Mouse (Mus musculus) forebrain, embryonic 15.5 days (tissue): ENCODE data around the gene Sult2b1. TPM values are rescaled to one million over a fixed set of nuclear protein-coding genes. Genes with fewer than 3 reads are reported as not detected.

Experiments
- ATAC-seq: fragments of 200-750 bp; cut with Nextera tagmentation; replicated peaks from 2 replicates; pipeline ENCODE4 v1.8.0; 2017; ENCODE audit warnings: mild to moderate bottlenecking, moderate TSS enrichment, moderate library complexity
- H3K27ac ChIP-seq: fragments of 300-500 bp; sonication (generic); replicated peaks from 2 replicates; pipeline ENCODE4 v1.5.1; 2015; ENCODE audit warnings: mild to moderate bottlenecking, inconsistent platforms
- H3K27me3 ChIP-seq: fragments of 300-500 bp; sonication (generic); 2 replicates; pipeline ENCODE4 v1.6.1; 2015; ENCODE audit warnings: inconsistent platforms
- H3K36me3 ChIP-seq: fragments of 300-500 bp; sonication (generic); 2 replicates; pipeline ENCODE4 v1.6.1; 2015; ENCODE audit warnings: mild to moderate bottlenecking, inconsistent platforms
- H3K4me1 ChIP-seq: fragments of 300-500 bp; sonication (generic); 2 replicates; pipeline ENCODE4 v1.6.1; 2015; ENCODE audit warnings: inconsistent platforms
- H3K4me2 ChIP-seq: fragments of 300-500 bp; sonication (generic); replicated peaks from 2 replicates; pipeline ENCODE4 v1.6.1; 2015; ENCODE audit warnings: mild to moderate bottlenecking, inconsistent platforms
- H3K4me3 ChIP-seq: fragments of 300-500 bp; sonication (generic); 2 replicates; pipeline ENCODE4 v1.5.1; 2015; ENCODE audit warnings: mild to moderate bottlenecking, inconsistent platforms
- H3K9ac ChIP-seq: fragments of 300-500 bp; sonication (generic); replicated peaks from 2 replicates; pipeline ENCODE4 v1.6.1; 2015; ENCODE audit warnings: mild to moderate bottlenecking, inconsistent platforms
- H3K9me3 ChIP-seq: fragments of 300-500 bp; sonication (generic); 2 replicates; pipeline ENCODE4 v1.6.1; 2016; ENCODE audit warnings: inconsistent platforms
- WGBS: fragments of 180-500 bp; shearing (Covaris S2); methylation state at CpG from one replicate; pipeline ENCODE4 v1.1.7; 2015; ENCODE audit warnings: mixed read lengths; 5-methylcytosine and 5-hydroxymethylcytosine counted together
- polyA plus RNA-seq: library from polyadenylated mRNA; unstranded; fragments of >200 nt; fragmentation: Nextera tagmentation; extraction: Ambion mirVana; gene quantifications from 2 replicates; pipeline ENCODE4 v1.2.1, GENCODE M21; 2015

Sult2b1 gene
- polyA plus RNA-seq: 6.0 and 7.6 TPM in 2 replicates

GRCm38 (mm10) chr7:45784524-45785372, at the start of gene Sult2b1:
Gene Sult2b1 (minus strand): TSS chr7:45784669.
- ATAC-seq: peak; percentile 64
- WGBS: 15% methylated on average over 20 of the region's 20 CpGs
- peak within 1 kb of the TSS; percentile 61 for H3K4me3 ChIP-seq

GRCm38 (mm10) chr7:45833924-45834323, 49.5 kb upstream of the Sult2b1 start:
- Histone ChIP-seq H3K9ac (0 out of 2 replicates have a peak overlapping the region, but pooled peaks have one; percentile 4), H3K27ac (no peak overlapping the region), H3K4me2 (peak overlapping the region; percentile 34), H3K4me3 (peak overlapping the region; percentile 34), H3K9me3 (no peaks in the 10 kb centered on the region), H3K4me1 (peaks cover 31% of the 10 kb centered on the region), H3K36me3 (peaks cover 5% of the 10 kb centered on the region; the same call in 1 of the 2 replicates), H3K27me3 (peaks cover 56% of the 10 kb centered on the region)
- WGBS: 6% methylated on average over 18 of the region's 31 CpGs
- ATAC-seq: no peak

More at GRCm38 (mm10) chr7:45784524-45785372, at the start of gene Sult2b1:
- Histone ChIP-seq H3K27me3 (no peaks in the 10 kb centered on the region), H3K4me1 (peaks cover 37% of the 10 kb centered on the region), H3K4me2 (peak within 1 kb of the TSS; percentile 87), H3K9me3 (no peaks in the 10 kb centered on the region), H3K36me3 (peaks cover 22% of the 10 kb centered on the region), H3K9ac (peak within 1 kb of the TSS; percentile 95), H3K27ac (peak within 1 kb of the TSS; percentile 99)

- Histone ChIP-seq H3K9me3 (no peaks in the 10 kb centered on the region), H3K4me2 (peak overlapping the region; percentile 34), H3K4me3 (peak overlapping the region; percentile 34), H3K9ac (peak overlapping the region; percentile 4; the same call in 1 of the 2 replicates), H3K4me1 (peaks cover 31% of the 10 kb centered on the region), H3K27ac (no peak overlapping the region), H3K36me3 (peaks cover 11% of the 10 kb centered on the region), H3K27me3 (peaks cover 56% of the 10 kb centered on the region)
- under 1% methylated on average over 67 of the region's 86 CpGs for WGBS
- ATAC-seq: no peak
Measured at GRCm38 (mm10) chr7:45833148-45833790, 48.8 kb upstream of the Sult2b1 start.

GRCm38 (mm10) chr7:45832428-45832827, 48.0 kb upstream of the Sult2b1 start:
- Histone ChIP-seq H3K36me3 (peaks cover 18% of the 10 kb centered on the region), H3K27me3 (peaks cover 56% of the 10 kb centered on the region), H3K9me3 (no peaks in the 10 kb centered on the region), H3K27ac (no peak overlapping the region), H3K4me1 (peaks cover 31% of the 10 kb centered on the region), H3K4me2 (peak overlapping the region; percentile 34), H3K4me3 (peak overlapping the region; percentile 34), H3K9ac (no peak overlapping the region)
- ATAC-seq: no peak
- WGBS: 8% methylated on average over 30 of the region's 30 CpGs

GRCm38 (mm10) chr7:45831128-45831525, 46.7 kb upstream of the Sult2b1 start:
- H3K27me3 ChIP-seq: peaks cover 47% of the 10 kb centered on the region
- no peaks in the 10 kb centered on the region for H3K9me3 ChIP-seq
- 20% methylated on average over 5 of the region's 5 CpGs for WGBS
- peak overlapping the region; percentile 90 for H3K4me2 ChIP-seq
- H3K4me1 ChIP-seq: peaks cover 31% of the 10 kb centered on the region
- H3K36me3 ChIP-seq: peaks cover 30% of the 10 kb centered on the region
- peak overlapping the region; percentile 95 for H3K4me3 ChIP-seq
- ATAC-seq: no peak; the same call in 1 of the 2 replicates
- H3K9ac ChIP-seq: peak overlapping the region; percentile 58
- peak overlapping the region; percentile 91; the same call in 1 of the 2 replicates for H3K27ac ChIP-seq

- peak; percentile 89 for ATAC-seq
- Histone ChIP-seq H3K27me3 (peaks cover 44% of the 10 kb centered on the region), H3K9ac (peak within 1 kb of the TSS; percentile 58), H3K4me2 (peak within 1 kb of the TSS; percentile 90), H3K9me3 (no peaks in the 10 kb centered on the region), H3K36me3 (peaks cover 36% of the 10 kb centered on the region), H3K27ac (peak within 1 kb of the TSS; percentile 91), H3K4me3 (peak within 1 kb of the TSS; percentile 95), H3K4me1 (peaks cover 31% of the 10 kb centered on the region)
- WGBS: under 1% methylated on average over 35 of the region's 35 CpGs
Measured at GRCm38 (mm10) chr7:45830427-45831127, 46.1 kb upstream of the Sult2b1 start, which contains the start of gene Grwd1. Gene Grwd1 (minus strand): TSS chr7:45830944.

- Histone ChIP-seq H3K9me3 (no peaks in the 10 kb centered on the region), H3K36me3 (peaks cover 52% of the 10 kb centered on the region), H3K27ac (no peak overlapping the region), H3K4me2 (no peak overlapping the region), H3K9ac (no peak overlapping the region), H3K4me3 (no peak overlapping the region), H3K27me3 (peaks cover 5% of the 10 kb centered on the region; the same call in 1 of the 2 replicates), H3K4me1 (peaks cover 14% of the 10 kb centered on the region)
- ATAC-seq: no peak
- WGBS: 93% methylated on average over 7 of the region's 7 CpGs
Measured at GRCm38 (mm10) chr7:45826631-45827030, 42.2 kb upstream of the Sult2b1 start.

GRCm38 (mm10) chr7:45824598-45824997, 40.1 kb upstream of the Sult2b1 start, which contains the start of gene Kcnj14:
Gene Kcnj14 (minus strand): TSS chr7:45824782.
- Histone ChIP-seq H3K9me3 (no peaks in the 10 kb centered on the region), H3K9ac (no peak within 1 kb of the TSS), H3K4me3 (no peak within 1 kb of the TSS), H3K27me3 (no peaks in the 10 kb centered on the region), H3K4me1 (peaks cover 4% of the 10 kb centered on the region), H3K36me3 (peaks cover 52% of the 10 kb centered on the region), H3K4me2 (no peak within 1 kb of the TSS), H3K27ac (no peak within 1 kb of the TSS)
- no peak for ATAC-seq
- WGBS: 71% methylated on average over 7 of the region's 7 CpGs

GRCm38 (mm10) chr7:45820913-45821312, 36.4 kb upstream of the Sult2b1 start:
- no peaks in the 10 kb centered on the region for H3K27me3 ChIP-seq
- H3K27ac ChIP-seq: no peak overlapping the region
- no peak overlapping the region for H3K4me2 ChIP-seq
- peaks cover 20% of the 10 kb centered on the region for H3K36me3 ChIP-seq
- no peaks in the 10 kb centered on the region for H3K9me3 ChIP-seq
- no peak overlapping the region for H3K9ac ChIP-seq
- H3K4me1 ChIP-seq: peaks cover under 1% of the 10 kb centered on the region; the same call in 1 of the 2 replicates
- no peak overlapping the region for H3K4me3 ChIP-seq
- no peak for ATAC-seq

GRCm38 (mm10) chr7:45819843-45820242, 35.4 kb upstream of the Sult2b1 start:
- Histone ChIP-seq H3K4me1 (peaks cover 12% of the 10 kb centered on the region), H3K4me2 (no peak overlapping the region), H3K9ac (no peak overlapping the region), H3K36me3 (peaks cover 10% of the 10 kb centered on the region; the same call in 1 of the 2 replicates), H3K27me3 (no peaks in the 10 kb centered on the region), H3K27ac (no peak overlapping the region), H3K4me3 (no peak overlapping the region), H3K9me3 (no peaks in the 10 kb centered on the region)
- 15% methylated on average over 25 of the region's 25 CpGs for WGBS
- no peak for ATAC-seq

GRCm38 (mm10) chr7:45815984-45816351, 31.5 kb upstream of the Sult2b1 start:
- no peak for ATAC-seq
- Histone ChIP-seq H3K9me3 (no peaks in the 10 kb centered on the region), H3K4me2 (no peak overlapping the region), H3K36me3 (peaks cover 17% of the 10 kb centered on the region), H3K9ac (no peak overlapping the region), H3K27me3 (no peaks in the 10 kb centered on the region), H3K4me3 (no peak overlapping the region), H3K27ac (peak overlapping the region; percentile 78; the same call in 1 of the 2 replicates), H3K4me1 (peaks cover 28% of the 10 kb centered on the region)
- WGBS: 24% methylated on average over 2 of the region's 2 CpGs
